Mouse (Mus musculus) embryo, embryonic 9.5 days (tissue): Measurements from ENCODE around the gene Olfr776.
"Not testable (repeated sequence)": the region's sequence is repeated elsewhere in the genome, so short reads cannot be mapped to it uniquely, and the experiment has no call there.

Source experiments
- DNase-seq: peaks from one replicate; pipeline ENCODE4 v3.0.0-alpha.2; 2017; ENCODE audit errors: extremely low spot score

The Olfr776 gene

GRCm38 (mm10) chr10:129258827-129259226, at the start of gene Olfr776:
Gene Olfr776 (plus strand): TSS chr10:129259127.
- DNase-seq: no peak

DNA sequence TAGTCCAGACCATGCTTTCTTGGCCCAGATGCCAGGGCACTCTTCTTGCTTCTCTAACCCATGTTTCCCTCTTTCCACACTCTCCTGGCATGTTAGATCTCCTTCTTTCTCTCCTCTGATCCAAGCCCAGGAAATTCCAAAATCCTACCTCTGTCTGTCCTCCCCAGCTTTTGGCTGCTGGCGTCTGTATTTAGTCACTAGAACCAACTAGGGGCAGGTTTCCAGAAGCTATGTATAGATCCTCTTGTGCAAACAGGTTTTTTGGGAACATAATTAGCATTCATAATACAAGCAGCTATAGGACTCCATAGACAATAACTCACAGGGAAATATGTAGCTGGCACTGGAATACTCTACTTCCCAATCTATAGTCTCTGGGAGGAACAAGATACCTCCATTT, 28.2 kb upstream of the Olfr776 start:
- no peak for DNase-seq

GRCm38 (mm10) chr10:129235904-129236303, 23.0 kb upstream of the Olfr776 start, which contains the start of gene Olfr774:
Gene Olfr774 (plus strand): TSS chr10:129236204.
- DNase-seq: no peak

DNA sequence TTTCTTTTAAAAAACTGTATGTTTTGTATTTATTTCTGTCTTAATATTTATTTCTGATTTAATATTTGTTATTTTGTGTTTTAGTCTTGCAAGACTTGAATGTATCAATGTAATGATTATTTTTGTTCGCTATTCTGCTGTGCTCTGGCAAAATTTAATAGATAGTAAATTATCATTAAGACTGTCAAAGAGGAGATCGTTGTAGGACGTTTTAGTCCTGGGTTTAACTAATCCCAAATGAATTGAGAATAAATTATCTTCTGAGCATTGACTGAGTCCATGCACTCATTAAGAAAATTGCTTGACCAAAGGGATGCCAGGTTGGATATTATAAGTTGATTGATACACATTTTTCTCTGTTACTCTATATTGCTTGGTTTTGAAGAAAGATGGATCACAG, 10.8 kb upstream of the Olfr776 start, which contains the start of gene Olfr775:
Gene Olfr775, plus strand, starts transcription at position 301 of the 400 bp plus-strand sequence.
- no peak for DNase-seq

DNA sequence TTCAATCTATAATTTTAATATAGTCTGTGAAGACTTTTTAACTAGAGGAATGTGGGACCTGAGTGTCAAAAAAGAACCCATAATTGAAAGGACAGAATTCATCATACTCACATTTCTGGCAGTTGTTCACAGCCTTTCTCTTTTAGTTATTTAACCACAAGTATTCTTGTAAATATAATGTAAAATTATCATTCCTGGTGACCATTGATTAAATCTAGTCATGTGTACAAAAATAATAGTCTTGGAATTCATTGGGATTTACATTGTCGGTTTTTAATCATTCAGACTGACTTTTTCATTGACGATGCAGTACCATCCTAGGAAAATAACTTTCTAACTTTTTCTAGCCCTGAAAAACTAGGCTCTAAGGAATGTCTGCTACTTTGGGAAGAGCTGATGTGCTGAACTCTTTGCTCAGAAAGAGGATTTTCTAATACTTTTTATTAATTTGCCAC, 12.2 kb downstream of the Olfr776 start, which contains the start of gene Olfr777:
Gene Olfr777, minus strand, starts transcription at position 405 of the 455 bp plus-strand sequence.
- DNase-seq: no peak

- DNase-seq: not testable (repeated sequence)
Measured at GRCm38 (mm10) chr10:129312973-129313372, 54.0 kb downstream of the Olfr776 start.

- not testable (repeated sequence) for DNase-seq
Measured at GRCm38 (mm10) chr10:129313521-129313920, 54.6 kb downstream of the Olfr776 start.
